Mouse (Mus musculus) lung, postnatal 14 days (tissue): Measurements from ENCODE around the gene E330034G19Rik.
"Not testable (repeated sequence)": the region's sequence is repeated elsewhere in the genome, so short reads cannot be mapped to it uniquely, and the experiment has no call there.

Experiments used
- DNase-seq: peaks from one replicate; pipeline ENCODE4 v3.0.0; 2021

The E330034G19Rik gene

DNA sequence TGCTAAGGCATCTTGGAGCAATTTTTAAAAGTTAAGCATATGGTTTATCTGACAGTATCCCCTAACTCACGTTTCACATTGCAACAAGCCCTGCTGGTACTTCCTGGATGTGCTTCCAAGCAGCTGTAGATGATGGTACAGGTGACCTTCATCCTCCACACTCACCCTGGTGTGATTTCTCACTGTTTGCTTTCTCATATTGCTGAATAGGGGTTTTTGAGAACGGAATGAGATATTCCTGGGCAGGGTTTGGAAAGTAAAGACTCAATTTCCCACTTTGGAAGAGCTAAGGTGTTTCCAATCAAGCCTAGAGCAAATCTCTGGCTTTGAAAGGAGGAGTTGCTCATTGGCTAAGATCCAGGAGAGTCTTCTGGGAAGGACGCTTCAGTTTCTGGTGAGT lies at the start of gene E330034G19Rik:
TSS of gene E330034G19Rik (plus strand) at position 301 of the 400 bp plus-strand sequence.
- DNase-seq, result no peak

DNA sequence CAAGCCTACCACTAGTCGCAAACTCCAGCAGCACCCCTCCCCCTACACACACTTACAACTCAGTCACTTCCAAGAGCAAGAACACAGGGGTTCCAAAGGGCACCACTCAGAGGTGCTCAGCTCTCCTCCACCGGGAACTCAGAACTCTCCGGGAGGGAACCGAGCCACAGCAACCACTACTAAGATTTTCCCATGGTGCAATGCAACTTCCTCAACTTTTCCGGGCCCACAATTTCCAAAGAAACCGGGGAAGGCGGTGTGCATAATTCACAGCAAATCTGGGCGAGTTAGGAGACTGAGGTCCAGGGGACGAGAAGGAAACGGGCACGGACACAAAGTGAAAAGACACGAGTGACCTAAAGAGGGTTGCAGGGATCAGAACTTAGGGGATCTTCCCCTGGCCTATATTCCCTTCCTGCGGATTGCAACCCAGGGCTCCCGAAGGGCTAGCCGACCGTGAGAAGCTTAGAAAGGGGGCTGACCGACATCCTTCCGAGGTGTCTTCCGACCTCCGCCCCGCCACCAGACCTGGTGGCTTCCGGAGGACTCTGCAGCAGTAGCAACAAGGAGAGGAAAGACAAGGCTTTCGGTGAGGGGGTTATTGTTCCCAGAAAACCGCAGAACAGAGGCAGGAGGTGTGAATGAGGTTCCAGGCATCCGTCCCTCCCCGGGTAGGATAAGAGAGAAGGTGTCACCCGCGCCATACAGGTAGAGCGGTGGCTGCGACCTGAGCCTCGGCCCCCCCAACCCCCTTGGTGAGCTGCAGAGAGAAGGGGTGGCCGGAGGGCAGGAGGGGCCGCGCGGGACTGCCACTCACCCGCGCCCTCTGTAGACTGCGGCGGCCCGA lies 48.5 kb upstream of the E330034G19Rik start:
- peak; percentile 41 for DNase-seq

- peak; percentile 67 for DNase-seq
These were observed 47.6 kb upstream of the E330034G19Rik start, which contains the start of gene Dlg5 for GRCm38 (mm10) chr14:24245177-24246081. Gene Dlg5, minus strand, starts transcription at chr14:24245920.

DNA sequence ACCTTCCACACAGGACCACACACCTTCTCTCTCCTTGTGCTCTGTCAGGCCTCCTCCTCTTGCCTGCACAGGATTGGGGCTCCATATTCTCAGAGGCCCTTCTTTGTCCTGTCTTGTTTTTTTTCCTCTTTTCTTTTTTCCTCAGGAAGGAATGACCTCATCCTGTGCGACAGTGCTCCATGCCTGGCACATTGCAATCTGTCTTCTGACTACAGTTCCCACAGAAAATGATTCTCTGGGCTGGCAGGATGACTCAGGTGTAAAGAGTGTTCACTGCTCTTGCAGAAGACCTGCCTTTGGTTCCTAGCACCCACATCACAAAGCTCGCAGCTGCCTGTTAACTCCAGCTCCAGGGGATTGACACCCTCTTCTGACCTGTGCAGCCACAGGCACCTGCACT lies 43.1 kb upstream of the E330034G19Rik start:
- DNase-seq, result no peak

GRCm38 (mm10) chr14:24251326-24251725 lies 41.7 kb upstream of the E330034G19Rik start:
- DNase-seq, result no peak

GRCm38 (mm10) chr14:24253611-24254202 lies 39.3 kb upstream of the E330034G19Rik start:
- no peak for DNase-seq

GRCm38 (mm10) chr14:24255956-24256355 lies 37.1 kb upstream of the E330034G19Rik start:
- DNase-seq, result no peak

GRCm38 (mm10) chr14:24260391-24260790 lies 32.6 kb upstream of the E330034G19Rik start:
- DNase-seq, result peak; percentile 10

- no peak for DNase-seq
These were observed 30.6 kb upstream of the E330034G19Rik start for GRCm38 (mm10) chr14:24262382-24262781.

DNA sequence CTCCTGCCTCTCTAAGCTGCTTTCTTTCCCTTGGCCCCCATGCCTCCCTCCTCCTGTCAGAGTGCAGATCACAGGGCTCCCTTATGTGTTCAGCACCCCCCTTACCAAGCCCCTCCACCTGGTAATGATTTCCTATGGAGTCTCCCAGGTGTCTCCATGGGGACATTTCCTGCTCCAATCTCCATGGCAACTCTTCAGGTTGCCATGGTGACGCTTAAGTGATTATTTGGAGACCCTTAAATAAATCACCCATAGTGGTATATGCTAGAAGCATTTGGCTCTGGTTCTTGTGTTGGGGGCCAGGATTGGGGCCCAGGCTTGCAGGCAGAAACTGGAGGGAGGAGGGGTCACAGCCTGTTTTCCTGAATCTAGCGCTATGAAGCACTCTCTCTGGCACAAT lies 30.1 kb upstream of the E330034G19Rik start:
- DNase-seq, result no peak

DNA sequence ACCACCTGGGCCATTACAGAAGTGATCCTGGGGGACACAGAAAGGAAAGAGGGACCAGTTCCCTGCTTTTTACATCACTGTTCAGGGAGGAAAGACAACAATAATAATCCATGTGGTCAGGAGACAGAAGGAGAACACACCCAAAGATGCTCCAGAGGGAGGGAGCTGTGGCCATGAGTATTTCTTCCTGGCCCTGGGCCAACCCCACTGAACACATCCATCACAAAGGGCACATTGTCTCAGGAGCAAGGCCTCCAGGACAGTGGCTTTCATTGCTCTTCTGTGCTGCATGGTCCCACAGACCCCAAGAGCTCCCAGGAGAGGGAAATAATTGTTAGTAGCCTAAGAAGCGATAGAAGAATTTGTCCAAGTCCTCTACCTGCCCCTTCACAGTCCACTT lies 23.4 kb upstream of the E330034G19Rik start:
- DNase-seq, result no peak

DNA sequence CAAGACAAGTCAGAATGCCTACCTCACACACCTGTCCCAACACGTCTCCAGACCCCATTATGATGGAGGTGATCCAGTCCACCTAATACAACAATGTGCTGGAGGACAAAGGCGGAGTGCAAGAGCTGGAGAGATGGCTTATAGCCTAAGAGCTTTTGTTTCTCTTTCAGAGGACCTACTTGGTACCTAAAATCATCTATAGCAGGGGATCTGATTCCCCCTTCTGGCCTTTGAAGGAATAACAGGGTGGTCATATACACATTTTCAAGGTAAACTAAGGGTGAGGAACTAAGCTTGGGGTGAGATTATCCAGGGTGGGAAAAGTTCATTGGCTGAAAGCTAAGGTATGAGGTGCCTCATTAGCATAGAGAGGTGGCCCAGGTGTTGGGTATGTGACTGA lies 19.4 kb upstream of the E330034G19Rik start:
- peak; percentile 35 for DNase-seq

DNA sequence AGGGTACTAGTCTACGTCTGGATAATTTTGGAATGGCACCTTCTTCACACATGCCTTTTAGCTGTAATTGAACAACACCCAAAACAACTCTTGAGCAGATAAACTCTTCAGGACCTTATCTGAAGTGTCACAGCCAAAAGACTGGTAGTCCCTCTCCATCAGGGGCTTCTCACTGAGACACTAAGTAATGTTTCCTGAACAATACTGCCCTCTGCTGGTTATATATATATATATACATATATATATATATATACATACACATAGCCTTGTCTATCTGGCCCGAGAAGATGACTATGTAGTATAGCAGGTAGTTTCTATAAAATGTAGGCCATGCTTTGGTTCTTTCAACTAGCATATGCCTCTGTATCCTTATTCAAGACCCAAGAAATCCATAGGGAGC lies 17.5 kb upstream of the E330034G19Rik start:
- DNase-seq, result no peak

GRCm38 (mm10) chr14:24281278-24281677 lies 11.7 kb upstream of the E330034G19Rik start:
- DNase-seq, result no peak

DNA sequence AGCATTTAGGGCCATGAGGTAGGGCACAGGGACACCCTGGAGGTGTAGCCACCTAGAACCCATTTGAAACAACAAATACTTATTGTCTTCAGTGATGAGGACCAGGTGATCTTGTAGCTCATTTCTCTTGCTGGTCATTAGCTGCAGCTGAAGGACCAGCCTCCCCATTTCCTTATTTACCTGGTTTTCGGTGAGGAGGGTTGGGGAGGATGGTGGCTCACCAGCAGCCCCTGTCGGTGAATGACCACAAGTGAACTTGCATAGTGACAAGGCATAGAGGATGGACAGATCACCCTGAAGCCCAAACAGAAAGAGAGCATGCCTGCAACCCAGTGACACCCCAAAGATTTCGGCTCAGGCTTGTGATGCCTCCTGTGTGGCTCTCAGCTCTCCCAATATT lies 10.7 kb upstream of the E330034G19Rik start:
- no peak for DNase-seq

- DNase-seq, result no peak
These were observed 6.9 kb upstream of the E330034G19Rik start for GRCm38 (mm10) chr14:24286136-24286535.

DNA sequence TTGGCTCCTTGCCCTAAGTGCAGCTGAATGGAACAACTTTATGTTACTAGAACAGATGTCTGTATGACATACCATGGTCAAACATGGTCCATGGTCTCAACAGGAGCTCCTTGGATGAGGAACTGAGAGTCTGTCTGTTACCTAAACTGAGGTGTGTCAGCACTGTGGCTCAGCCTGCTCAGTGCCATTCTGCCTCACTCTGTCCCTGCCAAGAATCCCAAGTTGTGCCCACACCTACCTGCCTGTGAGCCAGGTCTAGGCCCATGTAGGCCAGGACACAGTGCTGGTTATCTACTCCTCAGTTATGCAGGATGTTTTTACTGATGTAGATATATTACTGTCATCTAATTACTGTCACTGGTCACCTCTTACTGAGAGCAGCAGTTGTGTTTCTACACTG lies 2.3 kb upstream of the E330034G19Rik start:
- no peak for DNase-seq

DNA sequence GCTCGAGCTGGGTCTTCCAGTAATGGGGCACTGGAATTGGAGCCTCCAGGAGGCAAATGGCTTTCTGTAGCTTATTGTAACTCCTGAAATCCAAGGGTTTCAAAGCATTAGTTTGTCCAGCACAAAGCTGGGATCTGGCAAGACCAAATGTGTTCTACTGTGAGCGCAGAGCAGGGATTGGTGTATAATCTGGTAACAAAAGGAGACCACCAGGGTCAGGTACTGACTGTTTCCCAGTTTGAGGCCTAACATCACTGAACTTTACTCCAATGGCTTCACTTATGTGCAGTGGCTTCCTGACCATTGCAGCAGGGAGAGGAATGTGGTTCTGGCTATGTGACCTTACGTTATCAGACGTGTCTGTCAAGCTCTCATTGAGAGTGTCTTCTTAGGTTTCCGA lies 617 bp downstream of the E330034G19Rik start:
- DNase-seq, result no peak

DNA sequence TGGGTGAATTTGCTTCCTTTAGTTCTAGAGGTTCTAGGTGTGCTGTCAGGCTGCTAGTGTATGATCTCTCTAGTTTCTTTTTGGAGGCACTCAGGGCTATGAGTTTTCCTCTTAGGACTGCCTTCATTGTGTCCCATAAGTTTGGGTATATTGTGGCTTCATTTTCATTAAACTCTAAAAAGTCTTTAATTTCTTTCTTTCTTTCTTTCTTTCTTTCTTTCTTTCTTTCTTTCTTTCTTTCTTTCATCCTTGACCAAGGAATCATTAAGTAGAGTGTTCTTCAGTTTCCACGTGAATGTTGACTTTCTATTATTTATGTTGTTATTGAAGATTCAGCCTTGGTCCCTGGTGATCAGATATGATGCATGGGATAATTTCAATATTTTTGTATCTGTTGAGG lies 9.1 kb downstream of the E330034G19Rik start:
- not testable (repeated sequence) for DNase-seq

- no peak for DNase-seq
These were observed 13.7 kb downstream of the E330034G19Rik start for GRCm38 (mm10) chr14:24306667-24307066.

- no peak for DNase-seq
These were observed 14.1 kb downstream of the E330034G19Rik start for GRCm38 (mm10) chr14:24307146-24307545.

DNA sequence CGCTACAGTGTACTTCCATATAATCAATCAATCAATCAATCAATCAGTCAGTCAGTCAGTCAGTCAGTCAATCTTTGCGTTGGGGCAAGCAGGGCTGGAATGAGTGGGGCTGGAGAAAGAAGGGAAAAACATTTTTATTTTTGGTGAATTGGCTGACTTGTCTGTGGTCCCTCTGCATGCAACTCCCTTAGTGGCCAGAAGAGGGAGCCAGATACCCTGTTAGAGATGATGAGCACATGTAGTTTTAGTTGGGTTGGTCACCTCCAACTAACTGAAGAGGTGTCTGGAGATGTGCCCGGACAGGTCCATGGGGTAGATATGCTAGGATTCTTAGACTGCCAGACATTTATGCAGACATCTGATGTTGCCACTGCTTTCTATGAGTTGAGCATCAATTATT lies 18.1 kb downstream of the E330034G19Rik start:
- DNase-seq, result peak; percentile 62

GRCm38 (mm10) chr14:24347007-24347406 lies 54.0 kb downstream of the E330034G19Rik start:
- DNase-seq, result not testable (repeated sequence)
